Mouse (Mus musculus): ENCODE results near the gene Stx11. TPM values are rescaled to one million over a fixed set of nuclear protein-coding genes. Genes with fewer than 3 reads are reported as not detected.
A peak's percentile ranks its signal among the peaks of the same experiment; 100 is the strongest.

The Stx11 gene
- 0.20 and 0.23 TPM in 2 replicates for polyA plus RNA-seq (2012; rRNA removed)

- Histone ChIP-seq H3K27me3 (ENCODE audit: control insufficient read depth, insufficient read depth, low read length) (no peaks in the 10 kb centered on the region), H3K4me3 (ENCODE audit: control insufficient read depth, low read depth, low read length) (peak within 1 kb of the TSS; percentile 64), H3K36me3 (ENCODE audit: control insufficient read depth, insufficient read depth, low read length) (no peaks in the 10 kb centered on the region), H3K27ac (ENCODE audit: control insufficient read depth, insufficient read depth, low read depth, low read length) (no peak within 1 kb of the TSS), H3K4me1 (ENCODE audit: control insufficient read depth, insufficient read depth, low read length) (no peaks in the 10 kb centered on the region; the same call in 1 of the 2 replicates)
- no peak; the same call in 1 of the 2 replicates for TF ChIP-seq POLR2A (IDR thresholded peaks at IDR 0.05; ENCODE audit: control insufficient read depth, low read depth, low read length)
- no peak for TF ChIP-seq CTCF (IDR thresholded peaks at IDR 0.05; ENCODE audit: control insufficient read depth, insufficient read depth, insufficient replicate concordance, low read depth, low read length)
Observed at GRCm38 (mm10) chr10:12964151-12965075, at the start of gene Stx11. Gene Stx11 (minus strand): TSS chr10:12964298.

- peak overlapping the region; percentile 73 for H3K27ac ChIP-seq (ENCODE audit: control insufficient read depth, insufficient read depth, low read depth, low read length)
Observed at GRCm38 (mm10) chr10:13008737-13009121, 44.6 kb upstream of the Stx11 start.

GRCm38 (mm10) chr10:13007876-13008736 is 44.0 kb upstream of the Stx11 start:
- Histone ChIP-seq H3K27ac (ENCODE audit: control insufficient read depth, insufficient read depth, low read depth, low read length) (peak overlapping the region; percentile 73), H3K4me1 (ENCODE audit: control insufficient read depth, insufficient read depth, low read length) (peaks cover 2% of the 10 kb centered on the region), H3K27me3 (ENCODE audit: control insufficient read depth, insufficient read depth, low read length) (no peaks in the 10 kb centered on the region), H3K4me3 (ENCODE audit: control insufficient read depth, low read depth, low read length) (peak overlapping the region; percentile 97), H3K36me3 (ENCODE audit: control insufficient read depth, insufficient read depth, low read length) (no peaks in the 10 kb centered on the region)
- peak; percentile 79 for TF ChIP-seq POLR2A (IDR thresholded peaks at IDR 0.05; ENCODE audit: control insufficient read depth, low read depth, low read length)
- TF ChIP-seq CTCF (IDR thresholded peaks at IDR 0.05; ENCODE audit: control insufficient read depth, insufficient read depth, insufficient replicate concordance, low read depth, low read length) = no peak

More at GRCm38 (mm10) chr10:13008737-13009121, 44.6 kb upstream of the Stx11 start:
- no peaks in the 10 kb centered on the region for H3K36me3 ChIP-seq (ENCODE audit: control insufficient read depth, insufficient read depth, low read length)
- TF ChIP-seq POLR2A (IDR thresholded peaks at IDR 0.05; ENCODE audit: control insufficient read depth, low read depth, low read length) = no peak
- TF ChIP-seq CTCF (IDR thresholded peaks at IDR 0.05; ENCODE audit: control insufficient read depth, insufficient read depth, insufficient replicate concordance, low read depth, low read length) = no peak
- peak overlapping the region; percentile 97 for H3K4me3 ChIP-seq (ENCODE audit: control insufficient read depth, low read depth, low read length)
- peaks cover 2% of the 10 kb centered on the region for H3K4me1 ChIP-seq (ENCODE audit: control insufficient read depth, insufficient read depth, low read length)
- no peaks in the 10 kb centered on the region for H3K27me3 ChIP-seq (ENCODE audit: control insufficient read depth, insufficient read depth, low read length)

- peaks cover 2% of the 10 kb centered on the region for H3K4me1 ChIP-seq (ENCODE audit: control insufficient read depth, insufficient read depth, low read length)
- no peak within 1 kb of the TSS for H3K4me3 ChIP-seq (ENCODE audit: control insufficient read depth, low read depth, low read length)
- H3K27ac ChIP-seq (ENCODE audit: control insufficient read depth, insufficient read depth, low read depth, low read length) = no peak within 1 kb of the TSS
- TF ChIP-seq CTCF (IDR thresholded peaks at IDR 0.05; ENCODE audit: control insufficient read depth, insufficient read depth, insufficient replicate concordance, low read depth, low read length) (no peak), POLR2A (IDR thresholded peaks at IDR 0.05; ENCODE audit: control insufficient read depth, low read depth, low read length) (no peak)
- H3K36me3 ChIP-seq (ENCODE audit: control insufficient read depth, insufficient read depth, low read length) = no peaks in the 10 kb centered on the region
- no peaks in the 10 kb centered on the region for H3K27me3 ChIP-seq (ENCODE audit: control insufficient read depth, insufficient read depth, low read length)
Observed at GRCm38 (mm10) chr10:13005043-13005442, 40.9 kb upstream of the Stx11 start, which contains the start of gene Sf3b5. Gene Sf3b5 (plus strand): TSS chr10:13005343.

GRCm38 (mm10) chr10:12996736-12997477 is 32.8 kb upstream of the Stx11 start:
- Histone ChIP-seq H3K27me3 (ENCODE audit: control insufficient read depth, insufficient read depth, low read length) (no peaks in the 10 kb centered on the region), H3K36me3 (ENCODE audit: control insufficient read depth, insufficient read depth, low read length) (no peaks in the 10 kb centered on the region), H3K4me1 (ENCODE audit: control insufficient read depth, insufficient read depth, low read length) (peaks cover 3% of the 10 kb centered on the region; the same call in 1 of the 2 replicates), H3K27ac (ENCODE audit: control insufficient read depth, insufficient read depth, low read depth, low read length) (no peak overlapping the region), H3K4me3 (ENCODE audit: control insufficient read depth, low read depth, low read length) (no peak overlapping the region)
- TF ChIP-seq CTCF (IDR thresholded peaks at IDR 0.05; ENCODE audit: control insufficient read depth, insufficient read depth, insufficient replicate concordance, low read depth, low read length) = peak; percentile 64; the same call in 1 of the 2 replicates
- TF ChIP-seq POLR2A (IDR thresholded peaks at IDR 0.05; ENCODE audit: control insufficient read depth, low read depth, low read length) = no peak

GRCm38 (mm10) chr10:12993411-12994039 is 29.4 kb upstream of the Stx11 start:
- no peak overlapping the region for H3K27ac ChIP-seq (ENCODE audit: control insufficient read depth, insufficient read depth, low read depth, low read length)
- no peaks in the 10 kb centered on the region for H3K36me3 ChIP-seq (ENCODE audit: control insufficient read depth, insufficient read depth, low read length)
- peak overlapping the region; percentile 31 for H3K4me3 ChIP-seq (ENCODE audit: control insufficient read depth, low read depth, low read length)
- no peaks in the 10 kb centered on the region for H3K27me3 ChIP-seq (ENCODE audit: control insufficient read depth, insufficient read depth, low read length)
- peaks cover 3% of the 10 kb centered on the region; the same call in 1 of the 2 replicates for H3K4me1 ChIP-seq (ENCODE audit: control insufficient read depth, insufficient read depth, low read length)
- TF ChIP-seq CTCF (IDR thresholded peaks at IDR 0.05; ENCODE audit: control insufficient read depth, insufficient read depth, insufficient replicate concordance, low read depth, low read length) (no peak), POLR2A (IDR thresholded peaks at IDR 0.05; ENCODE audit: control insufficient read depth, low read depth, low read length) (no peak)
